Mouse (Mus musculus): ENCODE results near the gene Pdyn.
A peak's percentile ranks its signal among the peaks of the same experiment; 100 is the strongest.

Pdyn gene

GRCm38 (mm10) chr2:129699484-129700158 is at the start of gene Pdyn:
TSS of gene Pdyn (minus strand) at chr2:129699844.
- no peak for DNase-seq (ENCODE audit: low read depth, low spot score)

GRCm38 (mm10) chr2:129742016-129742415 is 42.4 kb upstream of the Pdyn start:
- DNase-seq (ENCODE audit: low read depth, low spot score) = no peak

GRCm38 (mm10) chr2:129740515-129740914 is 40.9 kb upstream of the Pdyn start:
- no peak for DNase-seq (ENCODE audit: low read depth, low spot score)

DNA sequence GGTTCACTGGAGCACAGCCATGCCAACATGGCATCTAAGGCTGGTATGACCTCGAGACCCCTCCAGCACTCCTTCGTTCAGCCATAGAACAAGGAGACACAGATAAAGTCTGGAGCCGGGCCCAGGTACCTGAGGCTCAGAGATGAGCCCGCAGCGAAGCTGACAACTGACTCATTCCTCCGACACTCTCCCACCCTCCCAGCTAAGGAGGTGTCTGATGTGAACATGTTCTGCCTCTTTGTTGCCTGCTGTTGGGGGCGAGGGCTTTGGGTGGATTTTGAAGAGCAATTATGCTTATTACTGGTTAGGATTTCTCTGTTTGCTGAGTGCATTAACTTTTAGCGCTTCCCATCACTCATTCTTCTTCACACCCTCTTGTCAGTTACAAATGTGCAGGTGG is 34.4 kb upstream of the Pdyn start:
- DNase-seq (ENCODE audit: low read depth, low spot score) = no peak

GRCm38 (mm10) chr2:129729681-129730080 is 30.0 kb upstream of the Pdyn start:
- no peak for DNase-seq (ENCODE audit: low read depth, low spot score)

DNA sequence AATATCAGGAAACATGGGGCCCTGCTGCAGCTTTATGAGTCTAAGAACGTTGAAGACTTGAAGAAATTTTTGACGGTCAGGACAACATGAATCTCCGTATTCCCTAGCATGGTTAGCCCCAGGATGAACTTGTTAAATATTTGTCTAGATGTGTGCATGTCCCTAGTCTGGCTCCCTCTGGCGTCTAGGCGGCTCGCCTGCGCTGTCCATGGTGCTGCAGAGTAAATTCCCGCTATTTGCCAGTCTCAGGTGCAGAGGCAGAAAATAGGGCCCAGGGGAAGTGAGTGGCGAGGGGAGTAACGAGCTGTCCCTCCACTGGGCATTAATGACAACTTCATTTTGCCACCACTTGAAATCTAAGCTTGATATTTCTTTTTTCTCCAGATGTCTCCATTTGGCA is 16.0 kb upstream of the Pdyn start:
- DNase-seq (ENCODE audit: low read depth, low spot score) = no peak

DNA sequence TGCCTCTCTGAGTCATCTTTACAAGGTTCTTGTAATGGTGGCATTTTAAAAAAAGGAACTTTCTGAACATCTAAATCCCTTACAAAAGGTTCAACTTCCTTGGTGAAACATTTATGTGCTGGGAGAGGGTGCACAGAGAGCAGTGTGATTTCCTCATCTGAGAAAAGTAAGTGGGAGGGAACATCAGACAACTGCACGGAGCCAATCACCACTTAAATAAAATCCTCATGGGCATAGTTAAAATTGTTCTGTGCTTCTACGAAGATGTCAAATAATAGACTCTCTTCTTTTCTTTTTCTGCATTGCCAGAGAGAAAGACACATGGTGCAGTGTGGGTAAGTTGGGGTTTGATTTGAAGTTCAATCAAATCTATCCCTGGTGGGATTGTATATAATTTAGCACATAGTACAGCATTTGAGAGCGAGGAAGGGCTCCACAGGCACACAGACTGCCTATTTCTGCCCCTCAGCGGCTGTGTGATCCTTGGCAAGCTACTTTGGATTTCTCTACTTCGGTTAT is 13.4 kb upstream of the Pdyn start:
- DNase-seq (ENCODE audit: low read depth, low spot score) = no peak

DNA sequence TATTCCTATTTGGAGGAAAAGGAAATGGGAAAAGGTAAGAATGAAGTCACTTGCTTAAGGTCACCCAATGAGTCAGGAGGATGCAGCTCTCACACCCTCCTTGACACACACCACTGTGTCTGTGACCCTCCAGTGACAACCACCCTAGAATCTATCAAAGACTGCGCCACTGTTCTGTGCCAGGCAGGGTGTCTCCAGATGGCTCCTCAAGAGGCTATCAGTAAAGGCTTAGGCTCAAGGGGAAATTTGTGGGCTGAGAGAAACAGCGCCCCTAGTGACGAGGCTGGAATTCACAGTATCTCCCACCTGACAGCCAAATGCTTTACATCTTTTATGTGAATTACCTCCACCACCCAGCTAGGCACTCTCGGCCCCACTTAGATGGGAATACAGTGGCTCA is 3.6 kb downstream of the Pdyn start:
- DNase-seq (ENCODE audit: low read depth, low spot score) = peak; percentile 12

- DNase-seq (ENCODE audit: low read depth, low spot score) = no peak
These were observed 5.3 kb downstream of the Pdyn start for GRCm38 (mm10) chr2:129694303-129694702.

DNA sequence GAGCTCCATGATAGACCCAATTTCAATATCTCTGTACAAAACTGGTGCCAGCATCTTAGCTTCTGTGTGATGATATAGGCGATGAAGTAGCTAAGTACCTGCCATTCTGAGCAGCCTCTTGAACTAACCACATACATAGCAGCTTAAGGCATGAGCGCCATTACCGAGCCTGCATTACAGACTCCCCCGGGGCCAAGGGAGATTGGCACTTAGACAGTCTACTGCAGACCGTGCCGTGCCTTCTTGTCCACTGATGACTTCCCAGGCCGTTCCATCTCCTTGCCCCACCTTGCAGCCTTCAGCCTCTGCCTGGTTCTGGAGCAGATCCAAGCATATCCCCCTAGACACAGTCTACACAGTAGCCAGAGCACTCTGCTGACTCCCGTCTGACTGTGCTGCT is 7.0 kb downstream of the Pdyn start:
- DNase-seq (ENCODE audit: low read depth, low spot score) = no peak

DNA sequence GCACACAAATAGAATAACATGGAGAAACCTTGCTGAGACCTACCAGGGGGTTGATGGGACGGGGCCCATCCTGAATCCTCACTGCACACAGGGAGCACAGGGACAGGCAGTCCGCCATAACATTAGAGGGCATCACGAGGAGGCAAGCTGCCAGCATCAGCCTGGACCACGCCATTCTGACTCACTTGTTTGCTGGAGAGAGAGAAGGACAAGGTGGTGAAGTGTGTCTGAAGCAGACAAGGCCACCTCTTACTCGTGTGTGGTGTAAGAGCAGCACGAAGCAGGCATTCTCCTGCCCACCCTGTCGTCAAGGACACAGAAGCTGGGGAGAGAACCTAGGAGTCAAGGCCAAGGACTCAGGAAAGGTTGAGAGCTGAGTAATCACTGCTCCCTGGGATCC is 9.9 kb downstream of the Pdyn start:
- no peak for DNase-seq (ENCODE audit: low read depth, low spot score)

DNA sequence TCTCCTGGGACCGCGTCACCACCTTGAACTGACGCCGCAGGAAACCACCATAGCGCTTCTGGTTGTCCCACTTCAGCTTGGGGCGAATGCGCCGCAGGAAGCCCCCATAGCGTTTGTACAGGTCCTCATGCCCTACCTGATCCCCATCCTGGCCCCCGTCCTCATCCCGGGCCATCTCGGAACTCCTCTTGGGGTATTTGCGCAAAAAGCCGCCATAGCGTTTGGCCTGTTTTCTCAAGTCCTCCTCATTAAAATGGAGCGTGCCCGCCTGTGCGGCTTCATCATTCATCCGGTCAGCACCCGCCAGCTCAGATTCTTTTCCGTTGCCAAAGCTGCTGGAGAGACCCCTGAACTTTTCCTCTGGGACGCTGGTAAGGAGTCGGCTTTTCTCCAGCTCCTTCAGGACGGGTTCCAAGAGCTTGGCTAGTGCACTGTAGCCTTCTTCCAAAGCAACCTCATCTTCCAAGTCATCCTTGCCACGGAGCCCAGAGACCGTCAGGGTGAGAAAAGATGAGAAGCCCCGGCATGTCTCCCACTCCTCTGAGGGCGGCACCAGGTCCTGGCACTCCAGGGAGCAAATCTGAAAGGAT is 11.5 kb downstream of the Pdyn start:
- no peak for DNase-seq (ENCODE audit: low read depth, low spot score)

GRCm38 (mm10) chr2:129686908-129687307 is 12.7 kb downstream of the Pdyn start:
- DNase-seq (ENCODE audit: low read depth, low spot score) = no peak

- no peak for DNase-seq (ENCODE audit: low read depth, low spot score)
These were observed 15.6 kb downstream of the Pdyn start for GRCm38 (mm10) chr2:129684014-129684413.

GRCm38 (mm10) chr2:129680236-129680635 is 19.4 kb downstream of the Pdyn start:
- DNase-seq (ENCODE audit: low read depth, low spot score) = no peak

GRCm38 (mm10) chr2:129679066-129679465 is 20.6 kb downstream of the Pdyn start:
- DNase-seq (ENCODE audit: low read depth, low spot score) = no peak

DNA sequence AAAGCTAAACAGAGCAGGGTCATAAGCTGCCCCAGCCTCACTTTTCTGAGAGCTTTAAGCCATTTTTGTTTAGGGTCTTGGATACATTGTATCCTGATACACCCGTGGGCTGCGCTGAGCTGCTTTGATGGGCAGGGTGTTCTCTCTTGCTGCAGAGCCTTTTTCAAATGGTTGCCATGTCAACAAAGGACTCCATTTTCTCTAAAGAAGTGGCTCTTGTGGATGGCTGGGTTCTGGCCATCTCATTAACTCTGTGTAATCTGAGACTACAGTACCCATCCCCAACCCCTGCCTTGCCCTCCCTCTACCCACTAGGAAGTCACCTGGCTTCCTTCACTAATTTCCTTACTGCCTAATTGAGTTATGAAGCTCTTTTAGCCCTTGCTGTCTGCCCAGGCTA is 22.0 kb downstream of the Pdyn start:
- no peak for DNase-seq (ENCODE audit: low read depth, low spot score)

DNA sequence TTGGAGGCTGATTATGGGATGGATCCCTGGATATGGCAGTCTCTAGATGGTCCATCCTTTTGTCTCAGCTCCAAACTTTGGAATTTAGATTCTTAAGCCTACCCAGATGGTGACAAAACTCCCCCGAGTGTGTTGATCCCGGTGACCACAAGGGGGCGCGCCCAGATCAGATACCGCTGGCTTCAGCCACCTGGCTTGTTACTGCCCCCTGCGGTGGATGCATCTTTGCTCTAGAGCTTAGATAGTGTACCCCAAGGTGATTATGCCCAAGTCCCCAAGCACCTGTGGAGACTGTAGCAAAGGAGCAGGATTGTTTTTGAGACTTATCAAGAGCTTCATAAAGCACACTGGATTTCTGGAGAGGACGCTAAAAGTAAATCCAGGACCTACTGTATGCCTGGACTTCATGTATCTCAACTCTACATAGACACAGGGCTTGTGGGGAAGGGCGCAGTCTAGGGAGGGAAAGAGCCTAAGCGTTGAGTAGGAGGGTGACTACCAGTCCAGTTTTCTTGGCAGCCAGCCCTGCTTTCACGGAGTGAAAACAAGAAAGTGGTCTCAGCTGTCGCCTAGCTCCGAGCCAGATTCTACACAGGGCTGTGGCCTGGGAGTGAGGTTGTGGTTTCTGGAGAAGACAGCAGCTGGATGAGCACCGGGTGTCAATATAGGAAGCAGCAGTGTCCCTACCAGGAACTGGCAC is 24.6 kb downstream of the Pdyn start:
- DNase-seq (ENCODE audit: low read depth, low spot score) = peak; percentile 24

DNA sequence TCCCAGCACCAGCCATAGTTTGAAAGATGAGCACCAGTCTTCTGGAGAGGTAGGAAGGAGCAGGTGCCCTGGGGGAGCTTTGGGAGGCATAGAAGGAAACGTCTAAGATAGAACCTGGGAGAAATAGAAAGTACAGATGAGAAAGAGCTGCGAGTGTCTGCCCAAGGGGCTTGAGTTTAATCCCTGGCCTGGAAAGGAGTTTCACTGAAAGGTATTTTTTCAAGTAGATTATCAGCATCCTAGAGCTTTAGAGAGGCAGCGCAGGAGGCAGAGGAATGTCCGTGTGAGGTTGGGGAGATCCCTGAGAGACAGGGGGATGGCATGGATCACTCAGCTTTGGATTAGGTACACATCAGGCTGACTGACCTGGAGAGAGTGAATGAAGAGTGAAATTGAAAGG is 27.7 kb downstream of the Pdyn start:
- no peak for DNase-seq (ENCODE audit: low read depth, low spot score)

DNA sequence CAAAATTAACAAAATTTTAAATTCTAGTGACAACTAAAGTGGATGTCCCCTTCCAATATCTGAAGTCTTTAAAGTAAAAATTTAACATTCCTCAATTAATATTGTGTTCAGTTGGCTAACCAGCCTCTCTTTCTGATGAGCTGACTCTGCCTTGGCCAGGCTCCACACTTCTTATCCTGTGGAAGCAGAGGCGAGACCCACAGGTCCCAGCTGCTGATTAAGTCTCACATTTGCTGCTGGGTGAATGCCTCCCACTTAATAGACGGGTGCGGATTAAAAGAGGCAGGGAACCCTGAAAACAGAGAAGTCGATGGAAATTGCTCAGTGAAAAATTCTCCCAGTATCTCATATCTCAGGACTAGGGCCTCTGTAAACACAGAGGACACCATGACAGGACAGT is 37.2 kb downstream of the Pdyn start:
- no peak for DNase-seq (ENCODE audit: low read depth, low spot score)

DNA sequence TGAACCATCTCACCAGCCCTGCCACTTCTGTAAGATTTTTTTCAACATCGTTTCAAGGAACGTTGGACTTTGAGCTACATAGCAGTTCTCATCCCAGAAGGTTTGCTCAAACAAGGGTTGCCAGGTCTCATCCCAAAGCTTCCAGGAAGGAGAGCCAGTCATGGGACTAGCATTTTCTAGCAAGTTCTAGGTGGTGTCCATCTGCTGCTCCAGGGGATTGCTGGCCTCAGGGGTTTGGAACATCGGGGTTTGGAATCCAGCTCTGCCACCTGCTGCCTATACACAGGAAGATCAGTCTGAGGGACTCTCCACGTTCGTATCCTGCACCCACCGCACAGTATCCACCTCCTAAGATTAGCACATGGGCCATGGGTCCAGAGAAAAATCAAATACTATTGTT is 39.6 kb downstream of the Pdyn start:
- DNase-seq (ENCODE audit: low read depth, low spot score) = no peak

DNA sequence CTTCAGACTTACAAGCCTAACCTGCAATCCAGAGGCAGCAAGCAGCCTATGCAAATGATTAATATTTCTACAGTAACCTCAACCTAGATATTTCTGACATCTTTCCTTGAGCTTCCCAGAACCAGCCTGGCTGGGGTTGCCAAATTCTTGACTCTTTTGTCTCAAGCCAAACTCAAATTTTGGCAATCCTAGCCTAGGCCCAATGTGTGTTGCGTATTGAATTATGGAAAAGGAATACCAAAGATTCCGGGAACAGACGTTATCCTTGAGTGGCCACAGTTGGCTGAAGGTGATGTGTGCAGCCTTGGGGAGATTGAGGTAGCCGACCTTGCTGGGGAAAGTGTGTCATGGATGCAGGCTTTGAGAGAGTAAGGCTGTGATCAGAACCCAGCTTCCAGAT is 40.8 kb downstream of the Pdyn start:
- DNase-seq (ENCODE audit: low read depth, low spot score) = no peak

DNA sequence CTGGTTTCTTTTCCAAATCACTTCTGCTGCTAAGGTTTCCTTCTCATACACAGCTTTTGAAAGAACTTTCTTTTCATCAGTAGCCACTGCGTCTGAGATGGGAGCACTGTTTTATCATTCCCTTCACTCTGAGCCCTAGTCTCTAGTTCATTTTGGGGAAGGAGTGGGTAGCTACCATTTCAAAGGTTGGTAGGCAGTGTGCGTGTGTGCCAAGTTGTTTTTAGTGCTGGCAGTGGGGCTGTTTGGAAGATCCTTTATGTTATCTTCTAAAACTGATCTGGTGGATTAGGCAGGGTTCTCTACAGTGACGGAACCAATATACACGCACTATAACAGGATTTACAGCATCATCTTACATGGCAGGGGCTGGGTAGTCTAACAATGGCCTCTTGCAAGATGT is 44.6 kb downstream of the Pdyn start:
- no peak for DNase-seq (ENCODE audit: low read depth, low spot score)

All from c-Kit-negative CD71-positive TER-119-positive erythroid progenitor cells, embryonic 14.5 days (primary cell).